Mouse (Mus musculus) forebrain, embryonic 10.5 days (tissue): ENCODE data around the gene Mcf2l. TPM values are rescaled to one million over a fixed set of nuclear protein-coding genes. Genes with fewer than 3 reads are reported as not detected.
A peak's percentile ranks its signal among the peaks of the same experiment; 100 is the strongest.

Experiments
- DNase-seq: peaks from one replicate; pipeline ENCODE4 v3.0.0-alpha.2; 2017; ENCODE audit warnings: low spot score; ENCODE audit errors: extremely low spot score
- H3K27ac ChIP-seq: fragments of 300-500 bp; sonication (generic); 2 replicates; pipeline ENCODE4 v1.5.1; 2016; ENCODE audit warnings: mild to moderate bottlenecking
- H3K27me3 ChIP-seq: fragments of 300-500 bp; sonication (generic); 2 replicates; pipeline ENCODE4 v1.6.1; 2016; ENCODE audit warnings: mild to moderate bottlenecking; ENCODE audit not compliant: poor library complexity, severe bottlenecking
- H3K36me3 ChIP-seq: fragments of 300-500 bp; sonication (generic); replicated peaks from 2 replicates; pipeline ENCODE4 v1.6.1; 2016; ENCODE audit warnings: mild to moderate bottlenecking, moderate library complexity
- H3K4me1 ChIP-seq: fragments of 300-500 bp; sonication (generic); 2 replicates; pipeline ENCODE4 v1.6.1; 2016
- H3K4me3 ChIP-seq: fragments of 300-500 bp; sonication (generic); 2 replicates; pipeline ENCODE4 v1.5.1; 2016; ENCODE audit warnings: mild to moderate bottlenecking, moderate library complexity
- H3K9me3 ChIP-seq: fragments of 300-500 bp; sonication (generic); 2 replicates; pipeline ENCODE4 v1.6.1; 2016; ENCODE audit warnings: mild to moderate bottlenecking, moderate library complexity
- WGBS: fragments of 180-500 bp; shearing (Covaris S2); methylation state at CpG from one replicate; pipeline ENCODE4 v1.1.7; 2016; 5-methylcytosine and 5-hydroxymethylcytosine counted together
- polyA plus RNA-seq: library from polyadenylated mRNA; unstranded; fragments of >200 nt; fragmentation: Nextera tagmentation; extraction: Ambion mirVana; gene quantifications from 2 replicates; pipeline ENCODE4 v1.2.1, GENCODE M21; 2016

Mcf2l gene
- polyA plus RNA-seq, 1 experiment from 2014 or later: 32.5 TPM

GRCm38 (mm10) chr8:12925941-12926381 lies 52.4 kb downstream of the Mcf2l start:
- Histone ChIP-seq H3K27me3 (no peaks in the 10 kb centered on the region), H3K36me3 (no peaks in the 10 kb centered on the region), H3K4me3 (no peak overlapping the region), H3K4me1 (peaks cover 28% of the 10 kb centered on the region), H3K9me3 (no peaks in the 10 kb centered on the region), H3K27ac (peak overlapping the region; percentile 12; the same call in 1 of the 2 replicates)
- WGBS: 68% methylated on average over 13 of the region's 13 CpGs
- no peak for DNase-seq

GRCm38 (mm10) chr8:12927204-12927983 lies 53.8 kb downstream of the Mcf2l start:
- Histone ChIP-seq H3K27me3 (no peaks in the 10 kb centered on the region), H3K4me3 (no peak overlapping the region)
- 61% methylated on average over 7 of the region's 7 CpGs for WGBS

GRCm38 (mm10) chr8:12928033-12928432 lies 54.4 kb downstream of the Mcf2l start:
- DNase-seq: no peak
- Histone ChIP-seq H3K4me1 (peaks cover 36% of the 10 kb centered on the region), H3K36me3 (no peaks in the 10 kb centered on the region), H3K9me3 (no peaks in the 10 kb centered on the region), H3K27ac (no peak overlapping the region), H3K4me3 (no peak overlapping the region), H3K27me3 (no peaks in the 10 kb centered on the region)
- WGBS: 90% methylated on average over 8 of the region's 8 CpGs

More at GRCm38 (mm10) chr8:12927204-12927983, 53.8 kb downstream of the Mcf2l start:
- Histone ChIP-seq H3K27ac (no peak overlapping the region), H3K36me3 (no peaks in the 10 kb centered on the region), H3K9me3 (no peaks in the 10 kb centered on the region), H3K4me1 (peaks cover 36% of the 10 kb centered on the region)
- DNase-seq: peak; percentile 60

DNA sequence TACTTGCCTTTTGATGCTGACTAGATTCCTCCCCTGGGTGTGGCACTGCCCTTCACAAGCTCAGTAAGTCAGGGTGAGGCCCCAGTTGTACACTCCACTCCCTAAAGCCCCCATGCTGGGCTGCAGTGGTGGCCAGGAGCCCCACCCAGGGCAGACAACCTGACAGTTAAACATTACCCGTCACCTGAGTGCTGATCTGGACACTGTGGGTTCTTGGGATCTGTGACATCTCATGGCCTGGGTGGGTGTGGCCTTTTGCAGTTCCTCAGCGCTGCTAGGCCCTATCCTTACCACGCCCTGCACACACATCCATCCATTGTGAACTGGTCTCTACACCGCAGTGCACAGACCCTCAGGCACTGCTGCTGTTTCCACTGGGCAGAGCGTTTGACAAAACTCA lies 55.3 kb downstream of the Mcf2l start:
- DNase-seq: no peak
- Histone ChIP-seq H3K4me3 (no peak overlapping the region), H3K27ac (no peak overlapping the region), H3K4me1 (peaks cover 40% of the 10 kb centered on the region), H3K36me3 (no peaks in the 10 kb centered on the region), H3K9me3 (no peaks in the 10 kb centered on the region), H3K27me3 (no peaks in the 10 kb centered on the region)
- 87% methylated on average over 5 of the region's 5 CpGs for WGBS

DNA sequence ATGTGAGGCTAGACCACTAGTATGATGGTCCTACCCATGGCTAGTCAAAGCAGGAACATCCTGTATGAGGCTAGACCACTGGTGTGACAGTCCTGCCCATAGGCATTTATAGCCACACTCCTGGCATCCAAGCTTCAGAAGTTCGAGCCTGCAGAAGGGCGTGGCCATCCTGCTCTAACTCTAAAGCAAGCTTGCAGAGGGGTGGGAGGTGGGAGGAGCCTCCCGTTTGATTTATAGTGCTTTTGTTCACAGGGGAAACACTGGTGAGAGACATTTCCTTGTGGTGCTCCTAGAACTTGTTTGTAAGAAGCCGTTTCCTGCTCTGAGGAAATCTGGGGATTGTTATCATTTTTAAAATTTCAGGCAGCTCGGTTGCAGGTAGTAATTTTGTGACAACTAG lies 56.7 kb downstream of the Mcf2l start:
- Histone ChIP-seq H3K4me1 (peaks cover 38% of the 10 kb centered on the region), H3K27ac (no peak overlapping the region), H3K4me3 (no peak overlapping the region), H3K27me3 (no peaks in the 10 kb centered on the region), H3K9me3 (no peaks in the 10 kb centered on the region), H3K36me3 (no peaks in the 10 kb centered on the region)
- no peak for DNase-seq
- WGBS: 53% methylated on average over 5 of the region's 5 CpGs

DNA sequence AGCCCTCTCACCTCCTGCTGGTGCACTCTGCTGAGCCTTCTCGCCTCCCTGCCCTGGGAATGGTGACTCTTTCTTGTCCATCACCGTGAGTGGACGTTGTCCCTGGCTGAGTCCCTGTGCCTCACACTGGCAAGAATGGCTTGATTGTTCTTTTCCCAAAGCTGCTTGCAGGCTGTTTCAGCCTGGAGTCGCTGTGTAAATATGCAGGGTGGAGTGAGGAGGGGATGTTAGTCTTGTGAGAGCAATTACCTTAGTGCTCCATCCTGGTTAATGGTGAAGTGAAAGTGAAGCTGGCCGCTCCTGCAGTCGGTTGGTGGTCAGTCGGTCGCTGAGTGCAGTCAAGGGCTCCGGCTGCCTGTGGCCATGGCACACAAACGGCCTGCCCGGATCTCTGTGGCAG lies 57.8 kb downstream of the Mcf2l start:
- Histone ChIP-seq H3K4me1 (peaks cover 27% of the 10 kb centered on the region), H3K4me3 (no peak overlapping the region), H3K36me3 (no peaks in the 10 kb centered on the region), H3K27me3 (no peaks in the 10 kb centered on the region), H3K9me3 (no peaks in the 10 kb centered on the region), H3K27ac (peak overlapping the region; percentile 32)
- DNase-seq: no peak
- WGBS: 67% methylated on average over 11 of the region's 11 CpGs

DNA sequence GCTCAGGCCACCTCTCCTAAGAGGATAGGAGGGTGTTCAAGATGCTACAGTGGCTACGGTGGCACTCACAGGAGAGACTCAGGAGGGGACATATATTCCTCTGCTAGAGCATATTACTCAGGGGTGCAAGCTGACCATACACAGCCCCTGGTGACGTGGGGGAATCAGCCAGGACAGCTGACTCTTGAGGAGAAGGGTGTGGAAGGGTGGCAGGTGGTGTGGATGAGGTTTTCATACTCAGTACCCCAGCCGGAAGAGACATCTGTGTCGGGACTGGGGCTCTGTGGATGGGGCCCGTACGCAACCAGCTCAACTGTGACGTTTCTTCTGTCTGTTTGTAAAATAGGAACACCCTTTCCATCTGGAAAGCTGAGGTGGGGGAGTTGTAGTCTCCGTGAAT lies 58.9 kb downstream of the Mcf2l start:
- DNase-seq: no peak
- Histone ChIP-seq H3K4me3 (no peak overlapping the region), H3K9me3 (no peaks in the 10 kb centered on the region), H3K36me3 (0 out of 2 replicates have a peak, but pooled peaks cover 3% of the 10 kb centered on the region), H3K4me1 (peaks cover 25% of the 10 kb centered on the region; the same call in 1 of the 2 replicates), H3K27ac (no peak overlapping the region), H3K27me3 (no peaks in the 10 kb centered on the region)
- 91% methylated on average over 8 of the region's 8 CpGs for WGBS

DNA sequence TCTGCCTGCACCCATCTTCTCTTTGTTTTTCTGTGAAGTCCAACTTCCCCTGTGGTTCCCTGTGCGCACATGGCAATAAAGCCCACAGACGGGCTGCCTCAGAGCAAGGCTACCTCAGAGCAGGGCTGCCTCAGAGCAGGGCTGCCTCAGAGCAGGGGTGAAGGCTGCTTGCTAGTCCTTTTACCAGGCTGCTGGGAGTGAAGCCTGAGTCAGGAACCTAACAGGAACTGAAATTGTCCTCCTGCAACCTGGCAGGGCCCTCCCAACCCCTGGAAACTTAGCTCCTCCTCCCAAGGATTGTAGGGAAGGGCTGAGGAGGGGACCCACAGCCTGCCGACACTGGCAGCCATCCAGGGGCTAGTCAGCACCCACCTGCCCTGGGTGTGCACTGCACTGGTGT lies 60.2 kb downstream of the Mcf2l start:
- Histone ChIP-seq H3K9me3 (no peaks in the 10 kb centered on the region), H3K36me3 (peaks cover 3% of the 10 kb centered on the region; the same call in 1 of the 2 replicates), H3K4me3 (no peak overlapping the region), H3K27ac (no peak overlapping the region), H3K27me3 (no peaks in the 10 kb centered on the region), H3K4me1 (peaks cover 25% of the 10 kb centered on the region; the same call in 1 of the 2 replicates)
- DNase-seq: no peak
- 92% methylated on average over 3 of the region's 3 CpGs for WGBS

GRCm38 (mm10) chr8:12934453-12935043 lies 60.9 kb downstream of the Mcf2l start:
- Histone ChIP-seq H3K27me3 (no peaks in the 10 kb centered on the region), H3K9me3 (no peaks in the 10 kb centered on the region), H3K27ac (no peak overlapping the region), H3K36me3 (peaks cover 3% of the 10 kb centered on the region; the same call in 1 of the 2 replicates), H3K4me1 (peaks cover 25% of the 10 kb centered on the region; the same call in 1 of the 2 replicates), H3K4me3 (no peak overlapping the region)
- 85% methylated on average over 8 of the region's 8 CpGs for WGBS
- no peak for DNase-seq

GRCm38 (mm10) chr8:12940549-12940948 lies 66.9 kb downstream of the Mcf2l start:
- no peaks in the 10 kb centered on the region for H3K9me3 ChIP-seq
- WGBS: 85% methylated on average over 8 of the region's 8 CpGs
- H3K27me3 ChIP-seq: no peaks in the 10 kb centered on the region
- no peak overlapping the region for H3K27ac ChIP-seq
- H3K4me3 ChIP-seq: no peak overlapping the region
- DNase-seq: no peak
- H3K36me3 ChIP-seq: peaks cover 3% of the 10 kb centered on the region; the same call in 1 of the 2 replicates
- peaks cover 14% of the 10 kb centered on the region; the same call in 1 of the 2 replicates for H3K4me1 ChIP-seq

DNA sequence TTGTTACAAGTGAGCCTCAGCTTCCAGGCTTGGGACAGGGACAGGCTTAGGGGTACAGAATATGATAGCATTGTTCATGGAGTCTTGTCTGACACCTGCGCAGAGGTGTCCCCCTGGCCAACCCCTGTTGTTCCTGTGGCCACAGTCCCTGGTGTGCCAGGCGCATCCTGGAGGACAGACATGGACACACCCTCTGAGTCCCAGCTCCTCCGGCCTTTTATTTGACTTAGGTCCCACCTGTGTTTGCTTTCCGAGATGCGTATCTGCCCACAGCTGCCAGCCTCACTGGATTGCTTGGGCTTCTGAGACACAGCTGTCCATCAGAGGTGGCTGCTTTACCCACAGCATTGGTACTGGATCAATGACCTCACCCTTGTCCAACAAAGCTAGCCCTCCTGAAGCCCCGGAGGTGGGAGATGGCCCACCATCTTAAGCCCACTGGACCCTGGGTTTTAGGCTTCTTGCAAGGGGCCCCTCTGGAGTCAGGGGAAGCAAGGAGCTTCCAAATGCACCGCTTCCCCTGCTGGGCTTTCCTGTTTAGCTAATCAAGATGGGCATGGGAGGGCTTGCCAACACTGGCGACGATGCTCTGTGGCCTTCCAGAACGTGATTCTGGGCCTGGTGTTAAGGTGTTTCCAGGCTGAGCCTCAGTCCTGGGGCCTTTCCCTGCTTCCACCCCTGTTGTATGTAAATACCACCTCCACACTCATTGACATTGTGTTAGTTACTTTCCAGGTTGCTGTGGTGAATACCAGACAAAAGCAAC lies 67.7 kb downstream of the Mcf2l start:
- WGBS: 86% methylated on average over 10 of the region's 10 CpGs
- H3K4me1 ChIP-seq: peaks cover 14% of the 10 kb centered on the region; the same call in 1 of the 2 replicates
- H3K27ac ChIP-seq: no peak overlapping the region

More for the DNA sequence above, 67.7 kb downstream of the Mcf2l start:
- Histone ChIP-seq H3K9me3 (no peaks in the 10 kb centered on the region), H3K36me3 (peaks cover 3% of the 10 kb centered on the region; the same call in 1 of the 2 replicates), H3K27me3 (no peaks in the 10 kb centered on the region), H3K4me3 (no peak overlapping the region)
- DNase-seq: no peak
